Mouse (Mus musculus): Measurements from ENCODE around the gene Fam160b1. TPM values are rescaled to one million over a fixed set of nuclear protein-coding genes. Genes with fewer than 3 reads are reported as not detected.
A peak's percentile ranks its signal among the peaks of the same experiment; 100 is the strongest.

Gene Fam160b1
- polyA plus RNA-seq, 1 experiment from 2014 or later = 9.4 TPM

GRCm38 (mm10) chr19:57391545-57391944 is 31.1 kb downstream of the Fam160b1 start:
- H3K4me3 ChIP-seq = no peak overlapping the region
- WGBS = 92% methylated on average over 3 of the region's 3 CpGs
- no peaks in the 10 kb centered on the region for H3K4me1 ChIP-seq
- no peaks in the 10 kb centered on the region for H3K9me3 ChIP-seq
- H3K36me3 ChIP-seq (replicated peaks) = peaks cover 48% of the 10 kb centered on the region
- no peak for DNase-seq (ENCODE audit: extremely low spot score, low spot score)
- no peaks in the 10 kb centered on the region for H3K27me3 ChIP-seq (ENCODE audit: poor library complexity, severe bottlenecking)
- no peak overlapping the region for H3K27ac ChIP-seq

GRCm38 (mm10) chr19:57393357-57393957 is 33.0 kb downstream of the Fam160b1 start:
- Histone ChIP-seq H3K27ac (no peak overlapping the region), H3K27me3 (ENCODE audit: poor library complexity, severe bottlenecking) (no peaks in the 10 kb centered on the region), H3K4me1 (no peaks in the 10 kb centered on the region), H3K36me3 (replicated peaks) (peaks cover 29% of the 10 kb centered on the region), H3K9me3 (no peaks in the 10 kb centered on the region), H3K4me3 (no peak overlapping the region)
- WGBS = 85% methylated on average over 6 of the region's 6 CpGs
- DNase-seq (ENCODE audit: extremely low spot score, low spot score) = no peak

GRCm38 (mm10) chr19:57396609-57397008 is 36.1 kb downstream of the Fam160b1 start:
- WGBS = 84% methylated on average over 7 of the region's 7 CpGs
- H3K4me1 ChIP-seq = no peaks in the 10 kb centered on the region
- H3K27ac ChIP-seq = no peak overlapping the region
- no peaks in the 10 kb centered on the region; the same call in 1 of the 2 replicates for H3K36me3 ChIP-seq (replicated peaks)
- DNase-seq (ENCODE audit: extremely low spot score, low spot score) = no peak
- no peaks in the 10 kb centered on the region for H3K27me3 ChIP-seq (ENCODE audit: poor library complexity, severe bottlenecking)
- H3K9me3 ChIP-seq = no peaks in the 10 kb centered on the region
- no peak overlapping the region for H3K4me3 ChIP-seq

- Histone ChIP-seq H3K36me3 (replicated peaks) (no peaks in the 10 kb centered on the region), H3K27me3 (ENCODE audit: poor library complexity, severe bottlenecking) (no peaks in the 10 kb centered on the region), H3K9me3 (no peaks in the 10 kb centered on the region), H3K27ac (no peak overlapping the region), H3K4me3 (no peak overlapping the region), H3K4me1 (peaks cover 17% of the 10 kb centered on the region)
- 89% methylated on average over 6 of the region's 6 CpGs for WGBS
- no peak for DNase-seq (ENCODE audit: extremely low spot score, low spot score)
Observed at GRCm38 (mm10) chr19:57402364-57402763, 41.9 kb downstream of the Fam160b1 start.

- Histone ChIP-seq H3K27me3 (ENCODE audit: poor library complexity, severe bottlenecking) (no peaks in the 10 kb centered on the region), H3K36me3 (replicated peaks) (no peaks in the 10 kb centered on the region), H3K4me3 (peak overlapping the region; percentile 40), H3K4me1 (peaks cover 17% of the 10 kb centered on the region), H3K9me3 (no peaks in the 10 kb centered on the region), H3K27ac (peak overlapping the region; percentile 9; the same call in 1 of the 2 replicates)
- WGBS = 12% methylated on average over 24 of the region's 24 CpGs
- peak; percentile 88 for DNase-seq (ENCODE audit: extremely low spot score, low spot score)
Observed at GRCm38 (mm10) chr19:57403700-57404501, 43.4 kb downstream of the Fam160b1 start.

GRCm38 (mm10) chr19:57404502-57404848 is 44.0 kb downstream of the Fam160b1 start:
- peak overlapping the region; percentile 9; the same call in 1 of the 2 replicates for H3K27ac ChIP-seq
- WGBS = 12% methylated on average over 9 of the region's 9 CpGs

GRCm38 (mm10) chr19:57407947-57408346 is 47.5 kb downstream of the Fam160b1 start:
- DNase-seq (ENCODE audit: extremely low spot score, low spot score) = no peak
- 94% methylated on average over 1 of the region's 1 CpGs for WGBS
- Histone ChIP-seq H3K4me1 (peaks cover 27% of the 10 kb centered on the region), H3K36me3 (replicated peaks) (no peaks in the 10 kb centered on the region), H3K27me3 (ENCODE audit: poor library complexity, severe bottlenecking) (no peaks in the 10 kb centered on the region), H3K4me3 (no peak overlapping the region), H3K27ac (no peak overlapping the region), H3K9me3 (no peaks in the 10 kb centered on the region)

More at GRCm38 (mm10) chr19:57404502-57404848, 44.0 kb downstream of the Fam160b1 start:
- H3K4me3 ChIP-seq = peak overlapping the region; percentile 40
- no peaks in the 10 kb centered on the region for H3K9me3 ChIP-seq
- H3K36me3 ChIP-seq (replicated peaks) = no peaks in the 10 kb centered on the region
- peaks cover 17% of the 10 kb centered on the region for H3K4me1 ChIP-seq
- DNase-seq (ENCODE audit: extremely low spot score, low spot score) = no peak
- no peaks in the 10 kb centered on the region for H3K27me3 ChIP-seq (ENCODE audit: poor library complexity, severe bottlenecking)

- Histone ChIP-seq H3K9me3 (no peaks in the 10 kb centered on the region), H3K36me3 (replicated peaks) (no peaks in the 10 kb centered on the region), H3K4me3 (0 out of 2 replicates have a peak overlapping the region, but pooled peaks have one; percentile 1), H3K4me1 (peaks cover 14% of the 10 kb centered on the region), H3K27me3 (ENCODE audit: poor library complexity, severe bottlenecking) (no peaks in the 10 kb centered on the region), H3K27ac (peak overlapping the region; percentile 68)
- WGBS = 61% methylated on average over 29 of the region's 29 CpGs
- no peak for DNase-seq (ENCODE audit: extremely low spot score, low spot score)
Observed at GRCm38 (mm10) chr19:57411375-57412196, 51.1 kb downstream of the Fam160b1 start.

GRCm38 (mm10) chr19:57413170-57413569 is 52.7 kb downstream of the Fam160b1 start:
- Histone ChIP-seq H3K4me1 (peaks cover 20% of the 10 kb centered on the region), H3K27ac (no peak overlapping the region), H3K9me3 (no peaks in the 10 kb centered on the region), H3K27me3 (ENCODE audit: poor library complexity, severe bottlenecking) (peaks cover 7% of the 10 kb centered on the region; the same call in 1 of the 2 replicates), H3K36me3 (replicated peaks) (no peaks in the 10 kb centered on the region), H3K4me3 (no peak overlapping the region)
- WGBS = 89% methylated on average over 3 of the region's 3 CpGs
- DNase-seq (ENCODE audit: extremely low spot score, low spot score) = no peak

GRCm38 (mm10) chr19:57413918-57414317 is 53.4 kb downstream of the Fam160b1 start:
- 82% methylated on average over 6 of the region's 6 CpGs for WGBS
- peaks cover 27% of the 10 kb centered on the region for H3K4me1 ChIP-seq
- no peak for DNase-seq (ENCODE audit: extremely low spot score, low spot score)
- peaks cover 9% of the 10 kb centered on the region; the same call in 1 of the 2 replicates for H3K27me3 ChIP-seq (ENCODE audit: poor library complexity, severe bottlenecking)
- H3K9me3 ChIP-seq = no peaks in the 10 kb centered on the region
- H3K27ac ChIP-seq = no peak overlapping the region
- H3K4me3 ChIP-seq = no peak overlapping the region
- no peaks in the 10 kb centered on the region for H3K36me3 ChIP-seq (replicated peaks)

- Histone ChIP-seq H3K36me3 (replicated peaks) (no peaks in the 10 kb centered on the region), H3K4me1 (peaks cover 27% of the 10 kb centered on the region), H3K4me3 (no peak overlapping the region), H3K27ac (no peak overlapping the region), H3K27me3 (ENCODE audit: poor library complexity, severe bottlenecking) (peaks cover 18% of the 10 kb centered on the region), H3K9me3 (no peaks in the 10 kb centered on the region)
- 92% methylated on average over 8 of the region's 8 CpGs for WGBS
- no peak for DNase-seq (ENCODE audit: extremely low spot score, low spot score)
Observed at GRCm38 (mm10) chr19:57415031-57415807, 54.7 kb downstream of the Fam160b1 start.
